Mouse (Mus musculus): ENCODE data around the gene Fam214b.

GRCm38 (mm10) chr4:43020876-43021275, 25.1 kb downstream of the Fam214b start:
- TF ChIP-seq CTCF (IDR thresholded peaks at IDR 0.05; ENCODE audit: extremely low read depth, insufficient read depth, insufficient read length, insufficient replicate concordance), result no peak
- no peak for TF ChIP-seq POLR2A (IDR thresholded peaks at IDR 0.05; ENCODE audit: low read depth, low read length)
